Mouse (Mus musculus) myocyte (in vitro differentiated cells): ENCODE data around the gene Etnk2. TPM values are rescaled to one million over a fixed set of nuclear protein-coding genes. Genes with fewer than 3 reads are reported as not detected.

Source experiments
- H3K27me3 ChIP-seq: one replicate; pipeline ENCODE4 v1.6.1; 2011; ENCODE audit not compliant: control insufficient read depth, insufficient read depth, insufficient read length
- H3K36me3 ChIP-seq: one replicate; pipeline ENCODE4 v1.6.1; 2011; ENCODE audit not compliant: control insufficient read depth, insufficient read depth
- H3K4me2 ChIP-seq: one replicate; pipeline ENCODE4 v1.6.1; 2011; ENCODE audit warnings: low read depth, control low read depth
- H3K4me3 ChIP-seq: one replicate; pipeline ENCODE4 v1.5.1; 2011; ENCODE audit warnings: mild to moderate bottlenecking, control low read depth, moderate library complexity
- H3K79me2 ChIP-seq: one replicate; pipeline ENCODE4 v1.6.1; 2011; ENCODE audit not compliant: control insufficient read depth, insufficient read depth
- H3ac ChIP-seq: one replicate; pipeline ENCODE4 v1.6.1; 2011; ENCODE audit not compliant: control insufficient read depth, insufficient read length
- CEBPB ChIP-seq: IDR thresholded peaks from 2 replicates; pipeline ENCODE4 v1.6.1; 2011; ENCODE audit warnings: mild to moderate bottlenecking, moderate library complexity; ENCODE audit not compliant: poor library complexity, insufficient read depth, severe bottlenecking
- E2F4 ChIP-seq: IDR thresholded peaks from one replicate; pipeline ENCODE4 v1.6.1; 2011; ENCODE audit warnings: mild to moderate bottlenecking, control low read depth, moderate library complexity; ENCODE audit not compliant: insufficient read depth
- MAX ChIP-seq: IDR thresholded peaks from one replicate; pipeline ENCODE4 v1.6.1; 2011; ENCODE audit warnings: low read depth, mild to moderate bottlenecking, control low read depth
- MYOD1 ChIP-seq, 3 experiments: IDR thresholded peaks; one replicate each; pipeline ENCODE4 v1.6.1; 2011; ENCODE audit warnings: control low read depth in 2 of 3, low read depth in 2 of 3, mild to moderate bottlenecking in 2 of 3, moderate library complexity in 1 of 3; ENCODE audit not compliant: insufficient read length in 2 of 3, control insufficient read depth in 1 of 3
- MYOG ChIP-seq, 3 experiments: IDR thresholded peaks; one replicate each; pipeline ENCODE4 v1.6.1; 2011; ENCODE audit warnings: control low read depth in 2 of 3, low read depth in 2 of 3, mild to moderate bottlenecking in 2 of 3; ENCODE audit not compliant: insufficient read length in 2 of 3, control insufficient read depth in 1 of 3, insufficient read depth in 1 of 3
- POLR2A ChIP-seq: IDR thresholded peaks from one replicate; pipeline ENCODE4 v1.6.1; 2011; ENCODE audit warnings: low read depth, mild to moderate bottlenecking, control low read depth, moderate library complexity; ENCODE audit not compliant: insufficient read length
- POLR2AphosphoS2 ChIP-seq: IDR thresholded peaks from one replicate; pipeline ENCODE4 v1.6.1; 2011; ENCODE audit warnings: low read depth, control low read depth; ENCODE audit not compliant: insufficient read length
- REST ChIP-seq: IDR thresholded peaks from one replicate; pipeline ENCODE4 v1.6.1; 2011; ENCODE audit warnings: mild to moderate bottlenecking, control low read depth, moderate library complexity; ENCODE audit not compliant: insufficient read depth, insufficient read length
- SRF ChIP-seq: IDR thresholded peaks from one replicate; pipeline ENCODE4 v1.6.1; 2011; ENCODE audit warnings: low read depth; ENCODE audit not compliant: control insufficient read depth, insufficient read length
- TCF12 ChIP-seq: IDR thresholded peaks from one replicate; pipeline ENCODE4 v1.6.1; 2011; ENCODE audit warnings: mild to moderate bottlenecking, control low read depth; ENCODE audit not compliant: poor library complexity, insufficient read depth, severe bottlenecking
- TCF3 ChIP-seq: IDR thresholded peaks from one replicate; pipeline ENCODE4 v1.6.1; 2011; ENCODE audit warnings: low read depth, control low read depth; ENCODE audit not compliant: insufficient read length
- USF1 ChIP-seq: IDR thresholded peaks from one replicate; pipeline ENCODE4 v1.6.1; 2011; ENCODE audit warnings: low read depth, mild to moderate bottlenecking, control low read depth, moderate library complexity
- polyA plus RNA-seq: library from polyadenylated mRNA; unstranded; fragments of >200 nt; fragmentation: generic; extraction: Trizol; gene quantifications from one replicate; pipeline ENCODE4 v1.2.1, GENCODE M21; 2012; ENCODE audit warnings: missing spikeins

The Etnk2 gene
- polyA plus RNA-seq, 1 experiment, result 0.73 TPM

DNA sequence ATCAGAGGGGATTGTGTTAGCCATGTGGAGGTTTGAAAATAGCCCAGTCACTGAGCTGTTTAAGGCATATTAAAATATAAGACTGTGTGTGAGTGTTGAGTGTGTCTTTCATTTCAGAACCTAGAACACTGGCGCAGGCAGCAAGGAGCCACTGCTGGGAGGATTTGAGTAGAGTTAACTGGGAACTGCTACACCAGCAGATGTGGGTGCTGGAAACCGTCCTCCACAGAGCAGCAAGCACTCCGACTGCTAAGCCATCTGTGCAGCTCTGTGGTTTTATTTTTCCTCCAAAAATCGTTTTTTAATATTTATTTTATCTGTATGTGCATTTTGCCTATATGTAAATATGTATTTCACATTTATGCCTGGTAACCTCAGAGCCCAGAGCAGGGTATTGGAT, 31.3 kb downstream of the Etnk2 start:
- TF ChIP-seq MAX (no peak), SRF (no peak), USF1 (no peak)
- peaks cover 18% of the 10 kb centered on the region for H3K27me3 ChIP-seq
- H3K4me2 ChIP-seq, result no peak overlapping the region
- H3K79me2 ChIP-seq, result no peaks in the 10 kb centered on the region
- no peaks in the 10 kb centered on the region for H3K36me3 ChIP-seq
- no peak overlapping the region for H3K4me3 ChIP-seq
- no peak overlapping the region for H3ac ChIP-seq

GRCm38 (mm10) chr1:133396693-133397092, 33.3 kb downstream of the Etnk2 start:
- no peak overlapping the region for H3K4me2 ChIP-seq
- TF ChIP-seq USF1, result no peak
- TF ChIP-seq POLR2AphosphoS2, result no peak
- TF ChIP-seq MYOD1 (IDR thresholded peaks at IDR 0.05; ENCODE audit: control insufficient read depth in 1 of 3, insufficient read length in 2 of 3, low read depth in 2 of 3), result no peak
- no peak for TF ChIP-seq CEBPB
- TF ChIP-seq REST, result no peak
- TF ChIP-seq POLR2A, result no peak
- TF ChIP-seq MYOG (IDR thresholded peaks at IDR 0.05; ENCODE audit: control insufficient read depth in 1 of 3, insufficient read depth in 1 of 3, insufficient read length in 2 of 3, low read depth in 2 of 3), result no peak
- H3ac ChIP-seq, result no peak overlapping the region
- H3K79me2 ChIP-seq, result no peaks in the 10 kb centered on the region
- H3K36me3 ChIP-seq, result no peaks in the 10 kb centered on the region
- peaks cover 15% of the 10 kb centered on the region for H3K27me3 ChIP-seq
- H3K4me3 ChIP-seq, result no peak overlapping the region

- no peak overlapping the region for H3K4me3 ChIP-seq
- no peaks in the 10 kb centered on the region for H3K79me2 ChIP-seq
- no peak overlapping the region for H3ac ChIP-seq
- no peaks in the 10 kb centered on the region for H3K36me3 ChIP-seq
- H3K4me2 ChIP-seq, result no peak overlapping the region
- TF ChIP-seq TCF3, result no peak
- no peak for TF ChIP-seq MYOD1 (IDR thresholded peaks at IDR 0.05; ENCODE audit: control insufficient read depth in 1 of 3, insufficient read length in 2 of 3, low read depth in 2 of 3)
- no peak for TF ChIP-seq POLR2AphosphoS2
- no peak for TF ChIP-seq CEBPB
- no peak for TF ChIP-seq TCF12
- no peak for TF ChIP-seq USF1
- no peak for TF ChIP-seq SRF
- TF ChIP-seq POLR2A, result no peak
- no peak for TF ChIP-seq E2F4
- peaks cover 12% of the 10 kb centered on the region for H3K27me3 ChIP-seq
Measured at GRCm38 (mm10) chr1:133397094-133397482, 33.7 kb downstream of the Etnk2 start.

DNA sequence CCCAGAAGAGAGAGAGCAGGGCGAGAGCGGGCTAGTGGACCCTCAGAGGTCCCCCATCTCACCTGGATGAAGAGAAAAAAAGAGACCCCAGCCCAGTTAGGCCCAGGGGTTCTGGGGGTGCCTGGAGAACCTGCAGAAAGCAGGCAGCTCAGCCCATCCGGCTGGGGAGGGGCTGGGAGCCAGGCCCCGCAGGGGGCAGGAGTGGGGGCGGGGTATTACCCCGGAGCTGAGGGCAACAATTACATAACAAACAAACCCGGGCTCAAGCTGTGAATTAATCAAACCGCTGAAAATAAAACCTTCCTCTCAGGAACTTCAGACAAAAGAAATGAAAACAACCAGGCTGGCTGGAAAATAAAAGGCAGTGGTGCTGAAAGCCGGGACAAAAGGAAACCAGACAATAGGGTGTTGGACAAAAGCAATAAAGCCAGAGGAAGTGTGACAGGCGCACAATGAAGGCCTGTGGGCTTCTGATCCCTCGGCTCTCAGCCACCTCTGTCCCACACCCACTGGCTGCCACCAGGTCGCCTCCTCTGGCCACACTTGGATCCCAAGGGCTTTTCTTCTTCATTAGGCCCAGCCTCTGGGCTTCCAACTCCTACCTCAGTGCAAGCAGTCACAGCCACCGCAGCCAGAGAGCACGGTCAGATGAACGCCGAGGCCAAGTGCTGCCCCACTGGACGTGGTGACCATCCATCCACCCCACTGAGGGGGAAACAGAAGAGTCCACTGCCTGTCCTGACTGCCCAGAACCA, 34.3 kb downstream of the Etnk2 start:
- Histone ChIP-seq H3ac (no peak overlapping the region), H3K27me3 (peaks cover 10% of the 10 kb centered on the region), H3K4me3 (no peak overlapping the region), H3K4me2 (no peak overlapping the region), H3K36me3 (no peaks in the 10 kb centered on the region), H3K79me2 (no peaks in the 10 kb centered on the region)
- TF ChIP-seq TCF3, result no peak
- no peak for TF ChIP-seq MAX
- no peak for TF ChIP-seq MYOD1 (IDR thresholded peaks at IDR 0.05; ENCODE audit: control insufficient read depth in 1 of 3, insufficient read length in 2 of 3, low read depth in 2 of 3)
- TF ChIP-seq SRF, result no peak
- no peak for TF ChIP-seq MYOG (IDR thresholded peaks at IDR 0.05; ENCODE audit: control insufficient read depth in 1 of 3, insufficient read depth in 1 of 3, insufficient read length in 2 of 3, low read depth in 2 of 3)
- TF ChIP-seq POLR2AphosphoS2, result no peak
- no peak for TF ChIP-seq CEBPB
- TF ChIP-seq USF1, result no peak
- no peak for TF ChIP-seq REST
- no peak for TF ChIP-seq TCF12
- no peak for TF ChIP-seq E2F4
- TF ChIP-seq POLR2A, result no peak

- H3K4me3 ChIP-seq, result no peak overlapping the region
- H3K79me2 ChIP-seq, result no peaks in the 10 kb centered on the region
- no peak overlapping the region for H3ac ChIP-seq
- no peak overlapping the region for H3K4me2 ChIP-seq
- TF ChIP-seq MYOG (IDR thresholded peaks at IDR 0.05; ENCODE audit: control insufficient read depth in 1 of 3, insufficient read depth in 1 of 3, insufficient read length in 2 of 3, low read depth in 2 of 3), result no peak
- TF ChIP-seq REST, result no peak
- no peak for TF ChIP-seq MYOD1 (IDR thresholded peaks at IDR 0.05; ENCODE audit: control insufficient read depth in 1 of 3, insufficient read length in 2 of 3, low read depth in 2 of 3)
- TF ChIP-seq MAX, result no peak
- H3K27me3 ChIP-seq, result no peaks in the 10 kb centered on the region
- H3K36me3 ChIP-seq, result no peaks in the 10 kb centered on the region
Measured at GRCm38 (mm10) chr1:133400014-133400725, 36.8 kb downstream of the Etnk2 start.
